In the genomic region with DNA sequence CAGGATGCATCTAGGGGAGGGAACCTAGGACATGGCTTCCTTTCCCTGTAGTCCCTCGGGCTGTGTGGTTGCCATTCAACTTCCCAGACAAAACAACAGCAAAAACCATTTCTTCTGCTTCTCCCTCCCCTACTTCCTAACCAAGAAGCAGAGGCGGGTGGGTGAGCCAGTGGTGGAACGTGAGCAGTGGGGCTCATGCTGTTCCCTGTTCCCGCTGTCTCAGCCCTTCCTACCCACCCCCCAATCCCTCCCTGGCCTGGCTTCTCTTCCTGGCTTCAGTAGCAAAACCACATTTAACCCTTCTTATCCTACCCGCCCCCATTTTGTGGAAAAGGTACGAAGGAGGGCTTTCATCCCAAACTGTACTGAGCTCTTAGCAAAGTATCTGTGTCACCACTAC, we compare ENCODE assay signal across 1 mouse cellular context.
TF ChIP-seq lines count a peak whose summit lies in the region.

No protein-coding gene starts in this region.

TF ChIP-seq in ES-E14, 5 proteins besides CTCF, POLR2A, EP300 and RAD21:
- TF ChIP-seq CHD2 (IDR thresholded peaks at IDR 0.05; ENCODE audit: low read depth, low read length) (no peak), ZC3H11A (IDR thresholded peaks at IDR 0.05; ENCODE audit: borderline replicate concordance, low read depth, low read length) (no peak), MAFK (IDR thresholded peaks at IDR 0.05; ENCODE audit: insufficient read depth, low read depth, low read length) (no peak), HCFC1 (IDR thresholded peaks at IDR 0.05; ENCODE audit: borderline replicate concordance, insufficient read depth, low read length) (no peak), ZNF384 (IDR thresholded peaks at IDR 0.05; ENCODE audit: low read depth, low read length) (no peak)
